Mouse (Mus musculus) mesoderm, embryonic 11.5 days (tissue): ENCODE results near the gene Lancl1.

Source experiments
- DNase-seq: peaks from one replicate; pipeline ENCODE4 v3.0.0-alpha.2; 2012; ENCODE audit warnings: low read depth, low spot score

Gene Lancl1

GRCm38 (mm10) chr1:67038246-67038987 lies at the start of gene Lancl1:
Lancl1 (minus strand) TSS chr1:67038872.
- peak; percentile 89 for DNase-seq

GRCm38 (mm10) chr1:67079146-67079545 lies 40.5 kb upstream of the Lancl1 start:
- DNase-seq: no peak

- DNase-seq: no peak
Observed at GRCm38 (mm10) chr1:67078666-67079065, 40.0 kb upstream of the Lancl1 start.

GRCm38 (mm10) chr1:67077739-67078138 lies 39.1 kb upstream of the Lancl1 start:
- no peak for DNase-seq

- no peak for DNase-seq
Observed at GRCm38 (mm10) chr1:67067561-67067960, 28.9 kb upstream of the Lancl1 start.

- DNase-seq: peak; percentile 22
Observed at GRCm38 (mm10) chr1:67065347-67066270, 26.9 kb upstream of the Lancl1 start.

GRCm38 (mm10) chr1:67061456-67062085 lies 22.9 kb upstream of the Lancl1 start:
- peak; percentile 75 for DNase-seq

GRCm38 (mm10) chr1:67055816-67056215 lies 17.1 kb upstream of the Lancl1 start:
- no peak for DNase-seq

- DNase-seq: no peak
Observed at GRCm38 (mm10) chr1:67052721-67053120, 14.0 kb upstream of the Lancl1 start.

GRCm38 (mm10) chr1:67049600-67049999 lies 10.9 kb upstream of the Lancl1 start:
- DNase-seq: no peak

GRCm38 (mm10) chr1:67048696-67049095 lies 10.0 kb upstream of the Lancl1 start:
- DNase-seq: no peak

GRCm38 (mm10) chr1:67045100-67045499 lies 6.4 kb upstream of the Lancl1 start:
- DNase-seq: no peak

GRCm38 (mm10) chr1:67042583-67042982 lies 3.9 kb upstream of the Lancl1 start:
- no peak for DNase-seq

GRCm38 (mm10) chr1:67039083-67039482 lies 411 bp upstream of the Lancl1 start:
- DNase-seq: no peak

- no peak for DNase-seq
Observed at GRCm38 (mm10) chr1:67037198-67037597, 1.5 kb downstream of the Lancl1 start.

- no peak for DNase-seq
Observed at GRCm38 (mm10) chr1:67033278-67033677, 5.4 kb downstream of the Lancl1 start.

GRCm38 (mm10) chr1:67026927-67027511 lies 11.7 kb downstream of the Lancl1 start:
- DNase-seq: no peak

GRCm38 (mm10) chr1:67026142-67026541 lies 12.5 kb downstream of the Lancl1 start:
- no peak for DNase-seq

- DNase-seq: no peak
Observed at GRCm38 (mm10) chr1:67022767-67023166, 15.9 kb downstream of the Lancl1 start.

GRCm38 (mm10) chr1:67022051-67022450 lies 16.6 kb downstream of the Lancl1 start:
- DNase-seq: no peak

- no peak for DNase-seq
Observed at GRCm38 (mm10) chr1:67020637-67021161, 18.0 kb downstream of the Lancl1 start.
